Mouse (Mus musculus) liver, postnatal 0 days (tissue): ENCODE results near the gene Galnt12. TPM values are rescaled to one million over a fixed set of nuclear protein-coding genes. Genes with fewer than 3 reads are reported as not detected.

Experiments used
- ATAC-seq: fragments of 200-750 bp; cut with Nextera tagmentation; 2 replicates; pipeline ENCODE4 v1.8.0; 2017; ENCODE audit warnings: mild to moderate bottlenecking, moderate library complexity
- DNase-seq: peaks from one replicate; pipeline ENCODE4 v3.0.0-alpha.2; 2016
- H3K27ac ChIP-seq: fragments of 300-500 bp; sonication (generic); 2 replicates; pipeline ENCODE4 v1.5.1; 2014; ENCODE audit warnings: antibody characterized with exemption, moderate library complexity, mild to moderate bottlenecking, low read depth
- H3K27me3 ChIP-seq: fragments of 300-500 bp; sonication (generic); 2 replicates; pipeline ENCODE4 v1.6.1; 2014; ENCODE audit warnings: low read length, control low read depth, mixed read lengths; ENCODE audit not compliant: insufficient read depth
- H3K36me3 ChIP-seq: fragments of 300-500 bp; sonication (generic); replicated peaks from 2 replicates; pipeline ENCODE4 v1.6.1; 2014; ENCODE audit warnings: mild to moderate bottlenecking, control low read depth, low read length, moderate library complexity, mixed read lengths; ENCODE audit not compliant: insufficient read depth
- H3K4me1 ChIP-seq: fragments of 300-500 bp; sonication (generic); 2 replicates; pipeline ENCODE4 v1.6.1; 2014; ENCODE audit warnings: antibody characterized with exemption, mild to moderate bottlenecking, control low read depth; ENCODE audit not compliant: insufficient read depth
- H3K4me2 ChIP-seq: fragments of 300-500 bp; sonication (generic); 2 replicates; pipeline ENCODE4 v1.6.1; 2014; ENCODE audit warnings: low read depth, mild to moderate bottlenecking, low read length, moderate library complexity, mixed read lengths
- H3K4me3 ChIP-seq: fragments of 300-500 bp; sonication (generic); 2 replicates; pipeline ENCODE4 v1.5.1; 2014; ENCODE audit warnings: low read depth, low read length
- H3K9ac ChIP-seq: fragments of 300-500 bp; sonication (generic); replicated peaks from 2 replicates; pipeline ENCODE4 v1.6.1; 2014; ENCODE audit warnings: mild to moderate bottlenecking, moderate library complexity
- H3K9me3 ChIP-seq: fragments of 300-500 bp; sonication (generic); 2 replicates; pipeline ENCODE4 v1.6.1; 2016; ENCODE audit warnings: mild to moderate bottlenecking, control low read depth, low read length, mixed read lengths
- CTCF ChIP-seq: sonication (generic); IDR thresholded peaks from 2 replicates; pipeline ENCODE4 v1.5.1; 2016; ENCODE audit warnings: antibody characterized with exemption, low read depth
- EP300 ChIP-seq: IDR thresholded peaks from 2 replicates; pipeline ENCODE4 v1.6.1; 2016; ENCODE audit warnings: antibody characterized with exemption, low read depth, mild to moderate bottlenecking
- WGBS: fragments of 180-500 bp; shearing (Covaris S2); extraction: QIAGEN DNeasy Blood & Tissue Kit; methylation state at CpG from one replicate; pipeline ENCODE4 v1.1.7; 2014; ENCODE audit not compliant: insufficient replicate concordance; 5-methylcytosine and 5-hydroxymethylcytosine counted together
- polyA plus RNA-seq: library from polyadenylated mRNA; unstranded; fragments of >200 nt; fragmentation: Nextera tagmentation; extraction: Ambion mirVana; gene quantifications from 2 replicates; pipeline ENCODE4 v1.2.1, GENCODE M21; 2015

The Galnt12 gene
- polyA plus RNA-seq, 1 experiment from 2014 or later, result 0.69 TPM

- DNase-seq (peak; percentile 57), ATAC-seq (no peak)
Measured at GRCm38 (mm10) chr4:47122051-47122706, 30.5 kb downstream of the Galnt12 start.

GRCm38 (mm10) chr4:47124140-47124711, 32.5 kb downstream of the Galnt12 start:
- no peak overlapping the region for H3K4me3 ChIP-seq
- TF ChIP-seq EP300 (no peak), CTCF (no peak)
- DNase-seq (no peak), ATAC-seq (no peak)
- no peak overlapping the region for H3K9ac ChIP-seq
- no peaks in the 10 kb centered on the region for H3K4me1 ChIP-seq
- H3K27me3 ChIP-seq, result no peaks in the 10 kb centered on the region
- H3K4me2 ChIP-seq, result no peak overlapping the region
- no peaks in the 10 kb centered on the region for H3K9me3 ChIP-seq
- WGBS, result 81% methylated on average over 9 of the region's 9 CpGs
- H3K27ac ChIP-seq, result no peak overlapping the region
- no peaks in the 10 kb centered on the region for H3K36me3 ChIP-seq

More at GRCm38 (mm10) chr4:47122051-47122706, 30.5 kb downstream of the Galnt12 start:
- no peaks in the 10 kb centered on the region for H3K4me1 ChIP-seq
- no peaks in the 10 kb centered on the region for H3K36me3 ChIP-seq
- H3K27ac ChIP-seq, result no peak overlapping the region
- no peak overlapping the region for H3K9ac ChIP-seq
- no peak overlapping the region for H3K4me2 ChIP-seq
- H3K4me3 ChIP-seq, result no peak overlapping the region
- TF ChIP-seq EP300, result no peak
- peak; percentile 79 for TF ChIP-seq CTCF
- no peaks in the 10 kb centered on the region for H3K27me3 ChIP-seq
- no peaks in the 10 kb centered on the region for H3K9me3 ChIP-seq
- WGBS, result 63% methylated on average over 13 of the region's 13 CpGs

- no peak overlapping the region for H3K4me3 ChIP-seq
- TF ChIP-seq CTCF (peak; percentile 43), EP300 (no peak)
- no peaks in the 10 kb centered on the region for H3K27me3 ChIP-seq
- H3K27ac ChIP-seq, result no peak overlapping the region
- no peak overlapping the region for H3K4me2 ChIP-seq
- DNase-seq, result no peak
- H3K36me3 ChIP-seq, result no peaks in the 10 kb centered on the region
- no peak for ATAC-seq
- H3K9me3 ChIP-seq, result no peaks in the 10 kb centered on the region
- H3K9ac ChIP-seq, result no peak overlapping the region
- no peaks in the 10 kb centered on the region for H3K4me1 ChIP-seq
- WGBS, result 70% methylated on average over 7 of the region's 7 CpGs
Measured at GRCm38 (mm10) chr4:47128515-47128914, 36.8 kb downstream of the Galnt12 start.

GRCm38 (mm10) chr4:47129572-47129971, 37.9 kb downstream of the Galnt12 start:
- H3K9ac ChIP-seq, result no peak overlapping the region
- H3K27ac ChIP-seq, result no peak overlapping the region
- ATAC-seq (no peak), DNase-seq (no peak)
- H3K27me3 ChIP-seq, result no peaks in the 10 kb centered on the region
- TF ChIP-seq CTCF, result no peak
- no peak for TF ChIP-seq EP300
- H3K36me3 ChIP-seq, result no peaks in the 10 kb centered on the region
- no peaks in the 10 kb centered on the region for H3K4me1 ChIP-seq
- H3K4me3 ChIP-seq, result no peak overlapping the region
- WGBS, result 81% methylated on average over 4 of the region's 4 CpGs
- no peak overlapping the region for H3K4me2 ChIP-seq
- H3K9me3 ChIP-seq, result no peaks in the 10 kb centered on the region

- no peaks in the 10 kb centered on the region for H3K9me3 ChIP-seq
- no peak for TF ChIP-seq CTCF
- TF ChIP-seq EP300, result no peak
- no peak overlapping the region for H3K27ac ChIP-seq
- H3K4me1 ChIP-seq, result no peaks in the 10 kb centered on the region
- H3K4me3 ChIP-seq, result no peak overlapping the region
- H3K9ac ChIP-seq, result no peak overlapping the region
- no peaks in the 10 kb centered on the region for H3K27me3 ChIP-seq
- H3K36me3 ChIP-seq, result no peaks in the 10 kb centered on the region
- ATAC-seq (no peak), DNase-seq (no peak)
- no peak overlapping the region for H3K4me2 ChIP-seq
- WGBS, result 68% methylated on average over 8 of the region's 8 CpGs
Measured at GRCm38 (mm10) chr4:47130111-47131050, 38.7 kb downstream of the Galnt12 start.

GRCm38 (mm10) chr4:47131931-47132330, 40.2 kb downstream of the Galnt12 start:
- DNase-seq, result no peak
- 84% methylated on average over 3 of the region's 3 CpGs for WGBS
- Histone ChIP-seq H3K4me2 (no peak overlapping the region), H3K4me3 (no peak overlapping the region), H3K36me3 (no peaks in the 10 kb centered on the region), H3K27me3 (no peaks in the 10 kb centered on the region), H3K9me3 (no peaks in the 10 kb centered on the region), H3K4me1 (no peaks in the 10 kb centered on the region), H3K9ac (no peak overlapping the region), H3K27ac (no peak overlapping the region)
- no peak for ATAC-seq
- TF ChIP-seq EP300 (no peak), CTCF (no peak)
